Mouse (Mus musculus): ENCODE data around the gene Kng2. TPM values are rescaled to one million over a fixed set of nuclear protein-coding genes. Genes with fewer than 3 reads are reported as not detected.
"Not testable (repeated sequence)": the region's sequence is repeated elsewhere in the genome, so short reads cannot be mapped to it uniquely, and the experiment has no call there.

The Kng2 gene
- not detected in 2 replicates for polyA plus RNA-seq (2015; fragmentation: Nextera tagmentation; extraction: Ambion mirVana)

GRCm38 (mm10) chr16:23028966-23029600, at the start of gene Kng2:
TSS of gene Kng2 (minus strand) at chr16:23029482.
- H3K9ac ChIP-seq (replicated peaks; ENCODE audit: low read depth, low read length); H3K4me1 ChIP-seq (replicated peaks; ENCODE audit: control insufficient read depth, insufficient read depth, low read length); H3K4me3 ChIP-seq (replicated peaks; ENCODE audit: low read length); H3K27me3 ChIP-seq (replicated peaks; ENCODE audit: control insufficient read depth, insufficient read depth, low read length); H3K9me3 ChIP-seq (ENCODE audit: control insufficient read depth, low read length); H3K4me2 ChIP-seq (ENCODE audit: low read length); H3K36me3 ChIP-seq (ENCODE audit: control insufficient read depth, insufficient read depth); ATAC-seq; H3K27ac ChIP-seq (ENCODE audit: low read length): not testable (repeated sequence)
- 92% methylated on average over 3 of the region's 3 CpGs for WGBS

- ATAC-seq; H3K4me2 ChIP-seq (ENCODE audit: low read length); H3K36me3 ChIP-seq (ENCODE audit: control insufficient read depth, insufficient read depth); H3K27ac ChIP-seq (ENCODE audit: low read length); H3K9ac ChIP-seq (replicated peaks; ENCODE audit: low read depth, low read length); H3K9me3 ChIP-seq (ENCODE audit: control insufficient read depth, low read length); H3K4me1 ChIP-seq (replicated peaks; ENCODE audit: control insufficient read depth, insufficient read depth, low read length); H3K4me3 ChIP-seq (replicated peaks; ENCODE audit: low read length); H3K27me3 ChIP-seq (replicated peaks; ENCODE audit: control insufficient read depth, insufficient read depth, low read length): not testable (repeated sequence)
- 82% methylated on average over 6 of the region's 6 CpGs for WGBS
These were observed 48.2 kb upstream of the Kng2 start for GRCm38 (mm10) chr16:23077516-23077915.

GRCm38 (mm10) chr16:23060781-23061325, 31.6 kb upstream of the Kng2 start:
- not testable (repeated sequence) for H3K4me1 ChIP-seq (replicated peaks; ENCODE audit: control insufficient read depth, insufficient read depth, low read length); H3K27ac ChIP-seq (ENCODE audit: low read length); H3K4me2 ChIP-seq (ENCODE audit: low read length); H3K36me3 ChIP-seq (ENCODE audit: control insufficient read depth, insufficient read depth); H3K4me3 ChIP-seq (replicated peaks; ENCODE audit: low read length); H3K9me3 ChIP-seq (ENCODE audit: control insufficient read depth, low read length); H3K27me3 ChIP-seq (replicated peaks; ENCODE audit: control insufficient read depth, insufficient read depth, low read length); H3K9ac ChIP-seq (replicated peaks; ENCODE audit: low read depth, low read length); ATAC-seq
- WGBS: 76% methylated on average over 5 of the region's 5 CpGs

DNA sequence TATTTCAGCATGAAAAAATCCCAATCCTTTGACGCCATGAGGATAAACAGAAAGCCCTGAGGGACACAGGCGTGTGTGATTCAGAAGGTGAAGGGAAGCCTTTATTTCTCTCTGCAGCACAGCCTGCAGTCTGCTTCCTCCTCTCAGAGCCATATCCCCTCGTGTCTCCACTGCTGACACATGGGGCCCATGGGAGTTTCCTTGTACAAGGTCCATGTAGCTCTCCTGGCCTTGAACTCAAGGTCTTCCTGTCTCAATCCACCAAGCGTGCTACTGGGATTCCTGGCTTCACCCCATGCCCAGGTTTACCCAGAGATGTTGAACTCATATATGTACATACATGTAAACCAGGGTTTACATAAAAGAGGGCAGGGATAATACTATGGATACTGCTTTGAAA, 30.3 kb upstream of the Kng2 start:
- H3K36me3 ChIP-seq (ENCODE audit: control insufficient read depth, insufficient read depth); H3K27me3 ChIP-seq (replicated peaks; ENCODE audit: control insufficient read depth, insufficient read depth, low read length); H3K4me2 ChIP-seq (ENCODE audit: low read length); H3K4me1 ChIP-seq (replicated peaks; ENCODE audit: control insufficient read depth, insufficient read depth, low read length); H3K9me3 ChIP-seq (ENCODE audit: control insufficient read depth, low read length); H3K4me3 ChIP-seq (replicated peaks; ENCODE audit: low read length); ATAC-seq; H3K9ac ChIP-seq (replicated peaks; ENCODE audit: low read depth, low read length); H3K27ac ChIP-seq (ENCODE audit: low read length): not testable (repeated sequence)
- WGBS: 59% methylated on average over 4 of the region's 4 CpGs

- H3K36me3 ChIP-seq (ENCODE audit: control insufficient read depth, insufficient read depth); ATAC-seq; H3K9me3 ChIP-seq (ENCODE audit: control insufficient read depth, low read length); H3K9ac ChIP-seq (replicated peaks; ENCODE audit: low read depth, low read length); H3K27ac ChIP-seq (ENCODE audit: low read length); H3K4me3 ChIP-seq (replicated peaks; ENCODE audit: low read length); H3K4me2 ChIP-seq (ENCODE audit: low read length); H3K27me3 ChIP-seq (replicated peaks; ENCODE audit: control insufficient read depth, insufficient read depth, low read length); H3K4me1 ChIP-seq (replicated peaks; ENCODE audit: control insufficient read depth, insufficient read depth, low read length): not testable (repeated sequence)
- WGBS: 95% methylated on average over 1 of the region's 1 CpGs
These were observed 28.6 kb upstream of the Kng2 start, which contains the start of gene Kng1 for GRCm38 (mm10) chr16:23057668-23058447. TSS of gene Kng1 (plus strand) at chr16:23057865.

GRCm38 (mm10) chr16:23046319-23046718, 17.0 kb upstream of the Kng2 start:
- H3K36me3 ChIP-seq (ENCODE audit: control insufficient read depth, insufficient read depth): no peaks in the 10 kb centered on the region
- H3K4me1 ChIP-seq (replicated peaks; ENCODE audit: control insufficient read depth, insufficient read depth, low read length): no peaks in the 10 kb centered on the region
- H3K27ac ChIP-seq (ENCODE audit: low read length): no peak overlapping the region
- ATAC-seq: no peak
- H3K4me2 ChIP-seq (ENCODE audit: low read length): no peak overlapping the region
- WGBS: 65% methylated on average over 5 of the region's 5 CpGs
- no peaks in the 10 kb centered on the region for H3K9me3 ChIP-seq (ENCODE audit: control insufficient read depth, low read length)
- H3K4me3 ChIP-seq (replicated peaks; ENCODE audit: low read length): no peak overlapping the region
- H3K27me3 ChIP-seq (replicated peaks; ENCODE audit: control insufficient read depth, insufficient read depth, low read length): no peaks in the 10 kb centered on the region
- H3K9ac ChIP-seq (replicated peaks; ENCODE audit: low read depth, low read length): no peak overlapping the region

DNA sequence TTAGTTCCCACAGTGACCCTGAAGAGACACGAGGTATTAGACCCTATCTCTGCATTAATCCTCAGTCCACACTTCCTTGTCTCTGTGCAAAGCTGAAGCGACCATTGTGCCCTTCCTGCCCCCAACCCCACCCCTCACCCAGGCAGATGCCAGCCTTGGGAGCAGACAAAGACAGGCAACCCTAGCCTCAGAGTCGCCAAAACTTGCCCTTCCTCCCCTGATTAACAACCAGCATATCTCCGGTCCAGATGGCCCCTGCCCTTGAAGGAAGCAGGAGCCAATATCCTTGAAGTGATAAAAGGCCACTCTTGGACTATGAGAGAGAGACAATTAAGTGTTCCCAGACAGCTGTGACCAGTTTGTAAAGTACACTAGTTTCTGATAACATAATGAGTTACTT, 11.6 kb upstream of the Kng2 start:
- 60% methylated on average over 4 of the region's 4 CpGs for WGBS
- no peak overlapping the region for H3K9ac ChIP-seq (replicated peaks; ENCODE audit: low read depth, low read length)
- no peaks in the 10 kb centered on the region for H3K9me3 ChIP-seq (ENCODE audit: control insufficient read depth, low read length)
- no peak overlapping the region for H3K27ac ChIP-seq (ENCODE audit: low read length)
- ATAC-seq: no peak
- no peaks in the 10 kb centered on the region for H3K27me3 ChIP-seq (replicated peaks; ENCODE audit: control insufficient read depth, insufficient read depth, low read length)
- no peaks in the 10 kb centered on the region for H3K36me3 ChIP-seq (ENCODE audit: control insufficient read depth, insufficient read depth)
- H3K4me1 ChIP-seq (replicated peaks; ENCODE audit: control insufficient read depth, insufficient read depth, low read length): no peaks in the 10 kb centered on the region
- H3K4me3 ChIP-seq (replicated peaks; ENCODE audit: low read length): no peak overlapping the region
- no peak overlapping the region for H3K4me2 ChIP-seq (ENCODE audit: low read length)

DNA sequence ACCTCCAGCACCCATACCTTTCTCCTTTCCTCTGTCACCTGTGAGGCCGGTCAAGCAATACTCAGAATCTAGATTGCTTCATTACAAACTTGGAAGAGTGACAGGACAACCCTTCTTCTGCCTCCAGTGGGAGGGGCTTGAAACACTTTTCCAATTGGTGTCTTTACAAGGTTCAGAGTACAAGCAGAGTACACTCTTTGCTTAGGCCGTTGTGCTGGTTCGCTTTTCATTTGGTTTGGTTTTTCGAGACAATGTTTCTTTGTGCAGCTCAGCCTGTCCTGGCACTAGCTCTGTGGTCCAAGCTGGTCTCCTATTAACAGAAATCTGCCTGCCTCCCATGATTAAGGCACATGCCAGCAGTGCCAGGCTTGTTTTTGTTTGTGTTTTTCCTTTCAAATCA, 10.0 kb upstream of the Kng2 start:
- WGBS: 77% methylated on average over 4 of the region's 4 CpGs
- H3K4me1 ChIP-seq (replicated peaks; ENCODE audit: control insufficient read depth, insufficient read depth, low read length): no peaks in the 10 kb centered on the region
- no peak overlapping the region for H3K27ac ChIP-seq (ENCODE audit: low read length)
- H3K36me3 ChIP-seq (ENCODE audit: control insufficient read depth, insufficient read depth): no peaks in the 10 kb centered on the region
- H3K9ac ChIP-seq (replicated peaks; ENCODE audit: low read depth, low read length): no peak overlapping the region
- no peak for ATAC-seq
- no peaks in the 10 kb centered on the region for H3K27me3 ChIP-seq (replicated peaks; ENCODE audit: control insufficient read depth, insufficient read depth, low read length)
- no peak overlapping the region for H3K4me2 ChIP-seq (ENCODE audit: low read length)
- H3K4me3 ChIP-seq (replicated peaks; ENCODE audit: low read length): no peak overlapping the region
- no peaks in the 10 kb centered on the region for H3K9me3 ChIP-seq (ENCODE audit: control insufficient read depth, low read length)

GRCm38 (mm10) chr16:23037744-23038143, 8.5 kb upstream of the Kng2 start:
- Histone ChIP-seq H3K4me3 (replicated peaks; ENCODE audit: low read length) (no peak overlapping the region), H3K4me1 (replicated peaks; ENCODE audit: control insufficient read depth, insufficient read depth, low read length) (no peaks in the 10 kb centered on the region), H3K9me3 (ENCODE audit: control insufficient read depth, low read length) (no peaks in the 10 kb centered on the region), H3K27ac (ENCODE audit: low read length) (no peak overlapping the region), H3K27me3 (replicated peaks; ENCODE audit: control insufficient read depth, insufficient read depth, low read length) (no peaks in the 10 kb centered on the region), H3K36me3 (ENCODE audit: control insufficient read depth, insufficient read depth) (no peaks in the 10 kb centered on the region), H3K4me2 (ENCODE audit: low read length) (no peak overlapping the region), H3K9ac (replicated peaks; ENCODE audit: low read depth, low read length) (no peak overlapping the region)
- 82% methylated on average over 7 of the region's 7 CpGs for WGBS
- no peak for ATAC-seq

Measured in forebrain, embryonic 16.5 days (tissue).